Comparison of ENCODE assay signal across 10 mouse cellular contexts in genomic region chr8:71484736-71485135, GRCm38 (mm10). TPM values are rescaled to one million over a fixed set of nuclear protein-coding genes. Genes with fewer than 3 reads are reported as not detected.
DNase-seq lines count a peak whose midpoint lies in the region; ATAC-seq and TF ChIP-seq lines count a peak whose summit lies in the region.
"Had no signal": no experiment of that assay in that cellular context is flagged by ENCODE, and none has a peak within 500 bp of the region (broad histone marks: within the 10 kb centered on the region; RNA-seq: fewer than 3 reads in every experiment).

No protein-coding gene starts in this region.

- ATAC-seq in megakaryocyte, adult 5-6 weeks (ENCODE audit: poor library complexity, severe bottlenecking) = no peak
- ATAC-seq in limb, embryonic 15.5 days (ENCODE audit: insufficient number of reproducible peaks, low FRiP score, low TSS enrichment, low read depth) = no peak
- no peak for ATAC-seq in stomach, postnatal 0 days (ENCODE audit: low FRiP score, low TSS enrichment)
- ATAC-seq in cerebellum, adult (ENCODE audit: insufficient number of reproducible peaks, low FRiP score, low TSS enrichment) = no peak
- ATAC-seq: activated CD4-positive, CD25-positive, alpha-beta regulatory T cell, adult 4 months had no signal

- no peak for TF ChIP-seq POLR2A in cerebellum, adult 2 months (IDR thresholded peaks at IDR 0.05; ENCODE audit: borderline replicate concordance, insufficient read depth, low read length)

- WGBS in cerebellum, adult 2 months = 89% methylated on average over 19 of the region's 19 CpGs
- WGBS in limb, embryonic 15.5 days = 93% methylated on average over 19 of the region's 19 CpGs
- 94% methylated on average over 19 of the region's 19 CpGs for WGBS in stomach, postnatal 0 days

- 0 out of 2 replicates have a peak overlapping the region, but pooled peaks have one; percentile 88 for H3K4me2 ChIP-seq in limb, embryonic 15.5 days
- peak overlapping the region; percentile 92; the same call in 1 of the 2 replicates for H3K4me2 ChIP-seq in stomach, postnatal 0 days (replicated peaks; ENCODE audit: low read depth)

- H3K36me3 ChIP-seq in megakaryocyte, embryonic 14.5 days (replicated peaks; ENCODE audit: low read length) = peaks cover 2% of the 10 kb centered on the region
- H3K36me3 ChIP-seq in limb, embryonic 15.5 days = peaks cover 23% of the 10 kb centered on the region
- H3K36me3 ChIP-seq in stomach, postnatal 0 days (ENCODE audit: control insufficient read depth, insufficient read depth, low read length) = no peaks in the 10 kb centered on the region

- no peak for DNase-seq in cerebellum, adult 2 months
- no peak for DNase-seq in cerebellum, postnatal 4 days (ENCODE audit: low spot score in 2 of 2)
- DNase-seq in stomach, postnatal 0 days (ENCODE audit: low spot score) = no peak
- no peak for DNase-seq in kidney, postnatal 25 days
- DNase-seq: layer of hippocampus, adult 9-11 months had no signal

- no peak overlapping the region for H3K9ac ChIP-seq in limb, embryonic 15.5 days
- no peak overlapping the region for H3K9ac ChIP-seq in stomach, postnatal 0 days (ENCODE audit: low read length)

- no peaks in the 10 kb centered on the region for H3K27me3 ChIP-seq in cerebellum, adult 2 months (ENCODE audit: control insufficient read depth, insufficient read depth, low read length)
- H3K27me3 ChIP-seq in megakaryocyte, embryonic 14.5 days (replicated peaks) = peaks cover 17% of the 10 kb centered on the region
- H3K27me3 ChIP-seq in limb, embryonic 15.5 days = no peaks in the 10 kb centered on the region
- H3K27me3 ChIP-seq in stomach, postnatal 0 days (ENCODE audit: control insufficient read depth, insufficient read depth, low read length) = no peaks in the 10 kb centered on the region

- TF ChIP-seq CTCF in cerebellum, adult 2 months (IDR thresholded peaks at IDR 0.05; ENCODE audit: borderline replicate concordance, insufficient read depth, low read depth, low read length) = no peak
- TF ChIP-seq CTCF in stomach, postnatal 0 days (IDR thresholded peaks at IDR 0.05; ENCODE audit: low read depth) = no peak

- peaks cover 9% of the 10 kb centered on the region; the same call in 1 of the 2 replicates for H3K4me1 ChIP-seq in cerebellum, adult 2 months (ENCODE audit: control insufficient read depth, insufficient read depth, low read length)
- peaks cover 64% of the 10 kb centered on the region for H3K4me1 ChIP-seq in megakaryocyte, embryonic 14.5 days
- peaks cover 34% of the 10 kb centered on the region for H3K4me1 ChIP-seq in limb, embryonic 15.5 days
- H3K4me1 ChIP-seq in stomach, postnatal 0 days (replicated peaks; ENCODE audit: control insufficient read depth, insufficient read depth) = peaks cover 9% of the 10 kb centered on the region

- H3K4me3 ChIP-seq in cerebellum, adult 2 months (replicated peaks; ENCODE audit: insufficient read depth, low read depth, low read length) = peak overlapping the region; percentile 89
- H3K4me3 ChIP-seq in megakaryocyte, embryonic 14.5 days (replicated peaks) = peak overlapping the region; percentile 64
- peak overlapping the region; percentile 73 for H3K4me3 ChIP-seq in limb, embryonic 15.5 days
- H3K4me3 ChIP-seq in stomach, postnatal 0 days (ENCODE audit: low read depth, low read length) = no peak overlapping the region

- no peaks in the 10 kb centered on the region for H3K9me3 ChIP-seq in megakaryocyte, embryonic 14.5 days
- no peaks in the 10 kb centered on the region for H3K9me3 ChIP-seq in limb, embryonic 15.5 days
- no peaks in the 10 kb centered on the region for H3K9me3 ChIP-seq in stomach, postnatal 0 days (ENCODE audit: control insufficient read depth, low read length)

- no peak overlapping the region for H3K27ac ChIP-seq in cerebellum, adult 2 months (ENCODE audit: insufficient read depth, low read length)
- no peak overlapping the region for H3K27ac ChIP-seq in limb, embryonic 15.5 days
- no peak overlapping the region for H3K27ac ChIP-seq in stomach, postnatal 0 days (replicated peaks)

- no peak for TF ChIP-seq EP300 in stomach, postnatal 0 days (optimal IDR thresholded peaks at IDR 0.05)

RNA-seq across cellular contexts. Expression of gene Ano8, which starts 1.0 kb away (rescaled TPM):
- polyA plus RNA-seq in cerebellum, adult 2 months (2012; rRNA removed) = 76.2 and 81.8 TPM in 2 replicates
- 3.3 and 3.4 TPM in 2 replicates for polyA plus RNA-seq in megakaryocyte, embryonic 14.5 days (2012; ENCODE audit: insufficient read depth, low replicate concordance)
- 0.47 and 1.5 TPM in 2 replicates for total RNA-seq in megakaryocyte, adult 5-6 weeks (2015)
- 3.0 and 4.2 TPM in 2 replicates for total RNA-seq in megakaryocyte, adult 5-6 weeks (2017)
- 1.3 and 1.4 TPM in 2 replicates for polyA plus RNA-seq in limb, embryonic 15.5 days (2015; fragmentation: Nextera tagmentation; extraction: Ambion mirVana)
- 0.68 and 1.1 TPM in 2 replicates for polyA plus RNA-seq in stomach, postnatal 0 days (2015; fragmentation: Nextera tagmentation; extraction: Ambion mirVana)

RNA-seq across cellular contexts. Expression of gene Gtpbp3, which starts 3.2 kb away (rescaled TPM):
- 33.3 and 34.7 TPM in 2 replicates for polyA plus RNA-seq in cerebellum, adult 2 months (2012; rRNA removed)
- 17.4 and 21.7 TPM in 2 replicates for polyA plus RNA-seq in megakaryocyte, embryonic 14.5 days (2012; ENCODE audit: insufficient read depth, low replicate concordance)
- 3.4 and 3.7 TPM in 2 replicates for total RNA-seq in megakaryocyte, adult 5-6 weeks (2015)
- 12.1 and 14.2 TPM in 2 replicates for total RNA-seq in megakaryocyte, adult 5-6 weeks (2017)
- polyA plus RNA-seq in limb, embryonic 15.5 days (2015; fragmentation: Nextera tagmentation; extraction: Ambion mirVana) = 16.5 and 19.2 TPM in 2 replicates
- 7.2 and 8.2 TPM in 2 replicates for polyA plus RNA-seq in stomach, postnatal 0 days (2015; fragmentation: Nextera tagmentation; extraction: Ambion mirVana)

RNA-seq across cellular contexts. Expression of gene Dda1, which starts 15.7 kb away (rescaled TPM):
- 119 and 121 TPM in 2 replicates for polyA plus RNA-seq in cerebellum, adult 2 months (2012; rRNA removed)
- polyA plus RNA-seq in megakaryocyte, embryonic 14.5 days (2012; ENCODE audit: insufficient read depth, low replicate concordance) = 346 and 1,390 TPM in 2 replicates
- total RNA-seq in megakaryocyte, adult 5-6 weeks (2015) = 39.1 and 44.0 TPM in 2 replicates
- total RNA-seq in megakaryocyte, adult 5-6 weeks (2017) = 14.2 and 26.3 TPM in 2 replicates
- 98.4 and 107 TPM in 2 replicates for polyA plus RNA-seq in limb, embryonic 15.5 days (2015; fragmentation: Nextera tagmentation; extraction: Ambion mirVana)
- polyA plus RNA-seq in stomach, postnatal 0 days (2015; fragmentation: Nextera tagmentation; extraction: Ambion mirVana) = 72.5 and 74.5 TPM in 2 replicates

RNA-seq across cellular contexts. Expression of gene Mrpl34, which starts 20.0 kb away (rescaled TPM):
- 68.5 and 75.4 TPM in 2 replicates for polyA plus RNA-seq in cerebellum, adult 2 months (2012; rRNA removed)
- 206 and 242 TPM in 2 replicates for polyA plus RNA-seq in megakaryocyte, embryonic 14.5 days (2012; ENCODE audit: insufficient read depth, low replicate concordance)
- total RNA-seq in megakaryocyte, adult 5-6 weeks (2015) = 31.6 and 40.1 TPM in 2 replicates
- total RNA-seq in megakaryocyte, adult 5-6 weeks (2017) = 33.5 and 36.1 TPM in 2 replicates
- polyA plus RNA-seq in limb, embryonic 15.5 days (2015; fragmentation: Nextera tagmentation; extraction: Ambion mirVana) = 100 and 122 TPM in 2 replicates
- 127 and 137 TPM in 2 replicates for polyA plus RNA-seq in stomach, postnatal 0 days (2015; fragmentation: Nextera tagmentation; extraction: Ambion mirVana)

RNA-seq across cellular contexts. Expression of gene Abhd8, which starts 21.3 kb away (rescaled TPM):
- polyA plus RNA-seq in cerebellum, adult 2 months (2012; rRNA removed) = 392 TPM in 2 replicates
- 8.9 and 22.6 TPM in 2 replicates for polyA plus RNA-seq in megakaryocyte, embryonic 14.5 days (2012; ENCODE audit: insufficient read depth, low replicate concordance)
- 2.4 and 3.1 TPM in 2 replicates for total RNA-seq in megakaryocyte, adult 5-6 weeks (2015)
- total RNA-seq in megakaryocyte, adult 5-6 weeks (2017) = 5.8 and 7.4 TPM in 2 replicates
- 65.7 and 67.2 TPM in 2 replicates for polyA plus RNA-seq in limb, embryonic 15.5 days (2015; fragmentation: Nextera tagmentation; extraction: Ambion mirVana)
- polyA plus RNA-seq in stomach, postnatal 0 days (2015; fragmentation: Nextera tagmentation; extraction: Ambion mirVana) = 22.1 and 23.5 TPM in 2 replicates

Comparison
In these comparisons a context has a peak if more than half of its experiments do, and no peak if none do; other contexts are left out.
1. RNA of gene Ano8, which starts 1.0 kb away (polyA plus RNA-seq): 76.2 to 81.8 TPM in cerebellum, adult 2 months; 3.3 to 3.4 TPM in megakaryocyte, embryonic 14.5 days, 1.3 to 1.4 TPM in limb, embryonic 15.5 days and 0.68 to 1.1 TPM in stomach, postnatal 0 days; every median in the first group is over 10 times any median in the second.